Mouse (Mus musculus) gastrocnemius, postnatal 4 days (tissue): Measurements from ENCODE around the gene Sdr9c7. TPM values are rescaled to one million over a fixed set of nuclear protein-coding genes. Genes with fewer than 3 reads are reported as not detected.
A peak's percentile ranks its signal among the peaks of the same experiment; 100 is the strongest.
"Not testable (repeated sequence)": the region's sequence is repeated elsewhere in the genome, so short reads cannot be mapped to it uniquely, and the experiment has no call there.

ENCODE experiments used
- DNase-seq, 2 experiments: peaks; one replicate each; pipeline ENCODE4 v3.0.0; 2021 to 2022; ENCODE audit warnings: low spot score in 2 of 2, mixed read lengths in 2 of 2
- total RNA-seq, 2 experiments: library from RNA; stranded (reverse); gene quantifications; 2 replicates each; pipeline ENCODE4 v1.2.3; 2021

Gene Sdr9c7
- total RNA-seq, 2 experiments from 2014 or later, result not detected

DNA sequence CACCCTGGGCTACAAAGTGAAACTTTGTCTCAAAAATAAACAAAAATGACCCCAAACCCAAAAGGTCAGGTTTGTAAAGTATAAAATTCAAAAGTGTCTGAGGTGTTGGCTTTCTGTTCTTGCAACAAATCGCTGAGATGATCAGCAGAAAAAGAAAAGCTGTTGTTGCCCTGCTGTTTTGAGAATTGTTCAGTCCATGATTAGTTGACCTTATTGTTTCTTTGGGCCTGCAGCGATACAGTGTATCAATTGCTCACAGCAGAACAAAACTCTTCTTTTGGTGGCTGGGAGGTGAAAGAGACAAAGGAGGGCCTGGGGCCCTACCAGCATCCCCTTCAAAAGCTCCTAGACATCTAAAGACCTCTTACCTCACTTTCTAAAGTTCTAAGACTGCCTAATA lies 7.8 kb downstream of the Sdr9c7 start:
- DNase-seq, result no peak

DNA sequence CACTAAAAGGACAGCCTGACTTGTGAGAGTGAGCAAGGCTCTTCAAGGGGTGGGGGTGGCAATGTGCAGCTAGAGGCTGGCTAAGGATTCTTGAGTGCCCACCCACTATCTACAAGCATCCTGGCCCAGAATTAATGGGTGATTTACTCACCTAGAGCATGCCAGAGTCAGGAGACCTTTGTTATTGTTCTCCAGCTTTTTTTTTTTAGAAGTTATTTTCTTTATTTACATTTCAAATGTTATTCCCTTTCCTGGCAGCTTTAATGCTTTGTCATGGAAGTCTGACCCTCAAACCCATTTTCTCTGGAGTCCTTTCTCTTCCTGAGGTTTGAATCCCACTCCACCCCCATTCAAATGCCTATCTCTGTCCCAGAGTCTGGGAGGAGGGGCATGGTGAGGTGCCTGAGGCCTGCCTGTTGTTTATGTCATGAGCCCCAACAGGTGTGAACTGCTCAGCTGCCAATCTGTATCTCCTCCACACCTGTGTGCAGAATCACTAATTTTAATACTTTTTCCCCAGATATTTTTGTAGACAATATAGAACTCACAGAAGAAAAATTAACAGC lies 9.2 kb downstream of the Sdr9c7 start:
- DNase-seq, result no peak

DNA sequence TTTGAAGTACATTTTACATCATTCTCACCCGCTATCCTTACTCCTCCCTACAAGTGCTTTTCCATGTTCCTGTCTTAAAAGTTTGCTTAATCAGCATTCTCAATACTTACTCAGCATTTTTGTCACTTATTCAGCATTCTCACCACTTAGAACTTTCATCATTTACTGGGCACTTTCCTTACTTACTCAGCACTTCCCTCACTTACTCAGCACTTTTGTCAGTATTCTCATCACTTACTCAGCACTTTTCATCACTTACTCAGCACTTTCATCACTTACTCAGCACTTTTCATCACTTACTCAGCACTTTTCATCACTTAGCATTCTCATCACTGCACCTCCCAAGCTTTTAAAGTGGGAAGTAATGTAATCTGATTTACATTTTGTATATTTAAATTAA lies 17.3 kb downstream of the Sdr9c7 start:
- DNase-seq, result no peak

DNA sequence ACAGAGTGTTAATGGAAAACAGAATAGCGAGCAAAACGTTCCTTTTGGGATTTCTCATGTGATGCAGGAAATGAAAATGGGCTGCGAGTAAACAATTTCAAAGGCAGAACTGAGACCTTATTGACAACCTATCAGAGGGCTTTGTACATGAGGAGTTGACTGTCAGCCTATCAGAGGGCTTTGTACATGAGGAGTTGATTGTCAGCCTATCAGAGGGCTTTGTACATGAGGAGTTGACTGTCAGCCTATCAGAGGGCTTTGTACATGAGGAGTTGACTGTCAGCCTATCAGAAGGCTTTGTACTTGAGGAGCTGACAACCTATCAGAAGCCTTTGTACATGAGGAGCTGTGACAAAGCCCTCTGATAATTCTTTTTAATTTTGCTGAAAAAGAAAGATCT lies 18.9 kb downstream of the Sdr9c7 start:
- not testable (repeated sequence) for DNase-seq

DNA sequence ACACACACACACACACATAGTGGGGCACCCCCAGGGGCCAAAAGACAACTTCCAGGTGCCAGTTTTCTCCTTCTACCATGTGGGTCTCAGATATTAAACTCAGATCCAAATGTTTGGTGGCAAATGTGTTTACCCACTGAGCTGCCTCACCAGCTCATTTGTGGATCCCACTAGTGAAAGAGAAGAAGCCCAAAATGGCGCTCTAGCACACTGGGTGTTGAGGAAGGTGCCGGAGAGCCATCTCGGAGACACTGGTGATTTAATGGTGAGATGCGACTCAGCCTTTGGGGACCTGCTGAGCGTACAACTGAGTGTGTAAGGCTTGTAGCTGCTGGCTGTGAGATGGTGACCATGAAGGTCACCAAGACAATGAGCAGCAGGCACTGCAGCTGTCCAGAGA lies 19.3 kb downstream of the Sdr9c7 start:
- DNase-seq, result no peak

DNA sequence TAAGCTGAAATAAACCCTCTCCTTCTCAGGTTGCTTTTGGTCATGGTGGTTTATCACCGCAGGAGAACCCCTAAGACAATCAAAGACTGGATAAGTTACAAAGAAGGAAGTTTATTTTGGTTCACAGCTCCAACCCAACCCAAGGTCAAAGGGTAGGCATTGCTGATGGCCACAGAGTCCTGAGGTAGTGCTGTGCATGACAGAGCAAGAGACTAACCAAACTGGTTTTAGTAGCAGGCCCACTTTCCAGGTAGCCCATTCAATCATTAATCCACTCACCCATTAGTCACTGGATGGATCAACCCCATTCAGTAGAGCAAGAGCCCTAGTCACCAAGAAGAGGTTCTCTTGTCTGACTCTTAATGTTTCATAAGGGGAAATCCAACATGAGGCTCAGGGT lies 23.9 kb downstream of the Sdr9c7 start:
- DNase-seq, result no peak

DNA sequence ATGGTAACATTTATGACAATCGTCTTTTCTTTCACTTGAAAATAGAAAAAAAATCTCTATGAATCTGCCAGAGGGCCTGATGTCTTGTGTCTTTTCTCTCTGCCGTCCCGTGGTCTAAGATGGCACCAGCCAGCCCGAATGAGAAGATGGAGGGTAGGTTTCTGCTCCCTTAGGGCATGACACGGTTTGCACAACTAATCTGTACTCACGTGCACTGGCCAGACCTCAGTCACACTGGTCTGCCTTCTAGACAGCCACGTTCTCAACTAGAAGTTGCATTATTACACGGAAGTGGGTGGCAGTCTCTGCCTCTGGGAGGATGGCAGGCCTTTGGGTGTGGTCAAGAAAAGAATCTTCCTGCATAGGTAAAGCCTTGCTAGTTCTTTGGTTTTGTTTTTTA lies 24.7 kb downstream of the Sdr9c7 start:
- DNase-seq, result no peak

DNA sequence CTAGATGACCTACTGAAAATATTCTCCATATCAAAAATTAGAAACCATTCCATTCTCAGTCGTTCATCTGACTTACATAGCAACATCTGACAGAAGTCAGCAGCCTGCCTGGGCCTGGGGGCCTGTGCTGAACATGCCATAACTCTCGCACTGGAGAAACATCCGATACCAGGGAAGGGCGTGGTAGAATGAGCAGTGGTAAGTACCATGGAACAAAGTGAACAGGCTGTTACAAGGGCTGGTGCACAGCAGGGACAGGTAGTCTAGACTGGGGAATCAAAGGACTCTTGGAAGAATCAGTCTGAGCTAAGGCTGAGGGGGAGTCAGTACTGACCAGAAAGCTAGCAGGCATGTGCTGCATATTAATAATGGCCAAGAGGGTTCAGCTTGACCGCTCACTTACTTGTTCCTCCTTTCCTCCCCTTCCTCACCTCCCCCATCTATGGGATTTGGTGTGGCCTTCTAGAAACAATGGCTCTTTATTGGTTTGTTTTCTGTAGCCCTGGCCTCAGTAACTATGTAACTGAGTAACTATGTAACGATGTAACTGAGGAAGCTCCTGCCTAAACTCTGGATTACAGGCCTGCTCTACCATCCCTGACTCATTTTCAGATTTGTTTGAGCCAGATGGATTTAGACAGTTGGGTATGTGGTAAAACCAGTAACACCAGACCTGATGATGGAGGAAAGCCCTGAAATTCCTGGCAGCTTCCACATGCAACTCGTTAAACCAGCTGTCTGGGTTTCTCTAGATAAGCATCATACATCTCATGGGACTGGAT lies 26.5 kb downstream of the Sdr9c7 start:
- DNase-seq, result no peak

DNA sequence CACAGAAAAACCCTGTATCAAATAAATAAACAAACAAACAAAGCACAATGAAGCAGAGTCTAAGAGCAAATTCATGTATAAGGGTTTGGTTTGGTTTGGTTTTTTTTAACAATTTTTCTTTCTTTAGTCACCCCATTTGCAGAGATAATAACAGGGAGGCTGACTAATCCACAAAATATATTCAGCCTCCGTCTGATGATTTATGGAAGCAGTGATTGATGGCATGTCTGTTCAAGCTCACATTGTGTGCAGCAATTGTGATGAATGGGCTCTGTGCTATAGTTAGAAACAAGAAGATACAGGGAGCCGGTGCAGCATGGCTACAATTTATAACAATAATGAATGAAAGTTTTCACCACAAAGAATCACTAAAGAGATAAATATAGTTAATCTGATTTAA lies 29.4 kb downstream of the Sdr9c7 start:
- DNase-seq, result no peak

DNA sequence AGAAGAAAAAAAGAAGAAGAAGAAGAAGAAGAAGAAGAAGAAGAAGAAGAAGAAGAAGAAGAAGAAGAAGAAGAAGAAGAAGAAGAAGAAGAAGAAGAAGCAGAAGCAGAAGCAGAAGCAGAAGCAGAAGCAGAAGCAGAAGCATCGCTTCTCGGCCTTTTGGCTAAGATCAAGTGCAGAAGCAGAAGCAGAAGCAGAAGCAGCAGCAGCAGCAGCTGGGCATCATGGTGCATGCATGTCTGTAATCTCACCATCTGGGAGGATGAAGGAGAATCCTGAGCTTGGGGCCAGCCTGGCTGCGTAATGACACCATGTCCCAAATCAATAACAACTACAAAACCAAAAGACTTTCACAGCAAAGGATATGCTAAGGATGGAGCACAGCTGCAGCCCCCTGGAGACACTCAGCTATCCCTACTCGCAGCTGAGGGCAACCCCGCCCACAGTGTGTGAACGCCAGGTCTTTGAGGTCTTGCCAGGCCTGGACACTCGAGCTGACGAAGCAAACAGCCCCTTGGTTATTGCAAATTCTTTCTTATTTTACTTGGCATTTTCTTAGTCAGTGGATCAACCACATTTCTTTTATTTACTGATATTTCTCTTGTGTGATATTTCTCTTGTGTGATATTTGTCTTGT lies 34.1 kb downstream of the Sdr9c7 start:
- DNase-seq, result peak in 1 of 2 experiments; percentile 40

DNA sequence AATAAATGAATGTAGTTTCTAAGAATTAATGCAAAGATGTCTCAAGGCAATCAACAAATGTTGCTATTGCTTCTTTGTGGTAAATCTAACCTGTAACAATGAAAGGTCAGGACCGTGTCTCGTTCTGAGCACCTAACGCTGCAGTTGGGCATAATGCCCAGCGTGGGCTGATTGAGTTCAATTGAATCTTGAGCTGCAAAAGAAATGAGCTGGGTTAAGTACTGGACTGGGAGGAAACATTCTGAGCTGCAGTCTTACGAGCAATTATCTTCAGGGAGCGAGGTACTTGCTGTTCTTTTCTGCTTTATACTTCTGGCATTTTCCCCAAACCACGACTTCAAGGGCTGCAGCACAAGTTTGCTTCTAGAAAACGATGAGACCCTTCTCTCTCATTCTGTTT lies 38.0 kb downstream of the Sdr9c7 start:
- no peak for DNase-seq

DNA sequence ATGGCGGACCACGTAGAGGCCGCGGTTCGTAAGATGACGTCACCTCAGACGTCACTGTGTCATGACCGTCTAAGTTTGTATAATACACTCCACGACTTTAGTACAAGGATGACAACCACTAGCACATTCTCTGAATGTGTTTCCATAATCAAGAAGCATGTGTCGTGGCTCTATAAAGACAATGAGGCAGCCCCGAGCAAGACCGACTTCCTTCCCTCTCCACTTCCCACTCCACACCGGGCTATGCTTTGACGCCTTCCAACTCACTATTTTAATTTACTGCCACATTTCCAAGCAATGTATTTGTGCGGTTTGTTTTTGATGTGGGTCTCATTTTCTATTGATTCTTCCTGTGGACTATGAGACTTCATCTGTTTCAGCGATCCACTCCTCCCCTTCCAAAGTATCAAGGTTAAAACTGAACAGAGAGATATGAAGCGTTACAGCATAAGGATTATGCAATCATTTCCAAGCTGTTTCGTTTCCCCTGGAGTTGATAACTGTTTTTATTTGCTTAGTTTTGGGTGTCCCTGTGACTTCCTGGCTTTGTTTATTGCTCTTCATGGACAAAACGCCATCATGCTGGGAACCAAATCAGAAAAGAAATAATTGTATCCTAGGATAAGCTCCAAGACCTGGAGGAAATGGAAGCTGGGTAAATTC lies 38.6 kb downstream of the Sdr9c7 start:
- no peak for DNase-seq

DNA sequence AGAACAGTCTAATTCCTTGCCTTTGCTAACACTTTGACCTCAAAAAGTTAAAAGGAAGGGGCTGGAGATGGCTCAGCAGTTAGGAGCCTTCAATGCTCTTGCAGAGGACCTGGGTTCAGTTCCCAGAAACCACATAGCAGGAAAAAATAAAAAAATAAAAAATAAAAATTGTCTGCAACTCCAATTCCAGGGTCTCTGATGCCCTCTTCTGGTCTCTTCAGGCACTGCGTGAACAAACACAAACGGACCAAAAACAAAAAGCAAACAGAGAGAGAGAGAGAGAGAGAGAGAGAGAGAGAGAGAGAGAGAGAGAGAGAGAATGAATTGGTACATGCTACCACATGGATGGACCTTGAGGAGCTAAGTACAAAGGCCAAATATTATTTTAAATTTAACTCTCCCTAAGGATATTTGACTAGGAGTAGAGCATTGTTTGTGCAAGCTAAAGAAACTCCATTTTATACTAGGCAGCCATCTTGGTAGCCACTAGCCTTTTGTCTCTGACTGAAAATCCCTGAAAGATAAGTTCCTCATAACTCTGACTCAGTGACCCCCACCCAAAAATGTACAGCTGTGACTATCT lies 39.2 kb downstream of the Sdr9c7 start:
- peak in 1 of 2 experiments; percentile 69 for DNase-seq

DNA sequence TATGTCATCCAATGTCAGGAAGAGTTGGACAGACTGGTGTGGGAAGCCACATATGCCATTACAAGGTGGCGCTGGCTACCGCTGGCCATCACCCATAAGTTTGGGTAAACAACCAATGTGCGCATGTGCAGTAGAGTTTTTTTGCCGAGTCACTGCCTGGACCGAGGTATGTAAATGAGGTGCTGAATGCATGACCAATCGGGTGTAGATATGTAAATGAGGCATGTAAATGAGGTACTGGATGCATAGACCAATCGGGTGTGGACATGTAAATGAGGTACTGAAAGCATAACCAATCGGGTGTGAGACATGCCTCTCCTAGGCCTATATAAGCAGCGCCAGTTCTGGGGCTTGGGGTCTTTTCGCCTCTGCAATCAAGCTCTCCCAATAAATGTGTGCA lies 41.3 kb downstream of the Sdr9c7 start:
- DNase-seq, result not testable (repeated sequence)

DNA sequence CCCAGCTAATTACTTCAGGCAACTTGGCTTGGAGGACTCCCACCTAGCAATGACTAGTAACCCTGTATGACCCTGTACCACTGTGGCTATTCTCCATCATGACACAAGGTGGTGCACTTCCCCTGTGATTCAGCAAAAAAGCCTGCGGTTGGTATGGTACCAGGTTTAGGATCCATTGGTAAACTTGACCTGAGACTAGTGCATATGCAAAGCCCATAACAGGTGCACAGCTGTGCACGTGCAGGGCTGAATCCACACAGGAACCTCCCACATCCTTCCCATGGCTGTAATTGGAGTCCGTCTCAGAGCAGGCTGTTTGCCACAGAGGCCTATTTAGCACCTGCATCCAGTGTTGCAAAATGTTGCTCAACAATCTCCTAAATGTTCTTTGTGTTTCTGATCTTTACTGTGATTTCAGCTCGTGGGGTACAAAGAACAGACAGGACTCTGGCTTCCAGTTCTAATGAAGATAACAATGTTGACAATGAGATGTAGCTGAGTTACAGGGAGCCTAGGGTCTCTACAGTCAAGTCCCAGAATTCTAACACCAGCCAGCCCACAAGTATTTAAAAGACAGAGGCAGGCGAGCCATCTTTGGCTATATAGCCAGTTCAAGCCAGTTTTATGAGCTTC lies 47.2 kb downstream of the Sdr9c7 start:
- no peak for DNase-seq

DNA sequence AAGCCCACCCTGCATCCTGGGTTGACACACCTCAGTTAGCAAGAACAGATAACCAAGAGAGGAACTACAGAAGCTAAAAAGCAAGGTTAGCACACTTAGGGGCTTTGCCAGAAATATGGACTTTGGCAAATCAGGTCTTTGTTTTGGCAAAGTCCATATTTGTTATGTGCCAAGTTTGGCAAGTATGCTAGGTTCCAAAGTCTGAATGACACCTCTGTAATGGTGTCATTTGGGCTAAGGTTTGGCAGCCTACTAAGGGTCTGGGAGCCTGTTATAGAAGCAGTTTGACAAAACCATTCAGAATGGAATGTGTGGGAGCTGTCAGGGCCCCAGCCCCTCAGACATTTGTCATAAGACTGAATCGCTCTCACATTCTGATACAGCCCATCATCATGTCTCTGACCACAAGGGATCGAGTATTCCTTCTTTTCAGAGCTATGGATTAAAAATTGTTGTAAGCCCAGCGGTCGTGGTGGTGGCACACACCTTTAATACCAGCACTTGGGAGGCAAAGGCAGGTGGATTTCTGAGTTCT lies 51.3 kb downstream of the Sdr9c7 start:
- DNase-seq, result no peak

DNA sequence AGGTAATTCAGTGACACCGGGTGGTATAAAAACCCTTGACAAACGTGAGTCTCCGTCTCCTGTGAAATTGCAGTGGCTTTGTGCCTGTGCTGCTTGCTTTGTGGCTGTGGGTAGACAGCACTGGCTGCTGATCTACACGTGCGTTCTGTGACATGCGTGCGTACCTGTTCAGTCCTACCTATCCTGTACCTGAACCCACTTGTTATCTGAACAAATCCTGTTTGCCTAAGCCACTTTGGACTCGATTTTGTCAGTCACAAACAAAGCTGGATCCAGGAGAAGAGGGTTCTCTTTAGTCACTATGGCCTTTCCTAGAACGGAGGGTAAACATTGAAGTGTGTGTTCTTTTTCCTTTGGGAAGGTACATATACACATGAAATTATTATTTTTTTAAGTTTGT lies 53.1 kb downstream of the Sdr9c7 start:
- DNase-seq, result no peak

DNA sequence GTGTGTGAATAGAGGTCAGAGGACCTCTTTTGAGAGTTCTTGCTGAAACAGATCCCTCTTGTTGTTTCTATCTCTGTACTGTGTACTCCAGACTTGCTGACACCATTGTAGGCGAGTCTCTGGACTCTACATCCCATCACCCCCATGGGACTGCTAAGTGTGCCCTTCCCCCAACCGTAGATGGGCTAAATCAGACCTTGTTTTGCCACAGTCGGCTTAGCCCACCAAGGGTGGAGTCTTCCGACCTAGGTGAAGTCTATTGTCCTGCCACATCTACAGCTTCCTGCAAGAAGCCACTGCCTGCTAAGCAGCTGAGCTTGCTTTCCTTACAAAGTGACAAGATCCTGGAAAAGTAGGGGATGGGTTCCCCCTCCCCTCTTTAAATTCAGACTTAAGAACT lies 53.5 kb downstream of the Sdr9c7 start:
- DNase-seq, result no peak

DNA sequence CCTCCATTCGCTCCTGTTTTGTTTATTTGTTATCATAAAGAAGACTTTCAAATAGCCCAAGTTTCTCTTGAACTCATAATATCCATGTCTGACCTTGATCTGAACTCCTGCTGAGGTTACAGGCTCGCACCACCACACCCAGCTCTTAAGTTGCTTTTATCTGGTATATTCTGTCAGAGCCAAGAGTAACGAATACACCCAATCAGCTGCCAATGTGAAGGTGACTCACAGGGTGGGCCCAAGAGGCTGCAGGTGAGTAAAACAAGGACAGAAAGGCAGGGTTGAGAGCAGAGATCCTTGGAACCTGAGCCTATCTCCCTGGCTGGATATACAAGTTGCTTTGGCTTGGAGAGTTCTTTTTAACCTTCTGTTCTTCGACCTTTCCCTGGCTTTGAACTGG lies 56.7 kb downstream of the Sdr9c7 start:
- DNase-seq, result no peak

DNA sequence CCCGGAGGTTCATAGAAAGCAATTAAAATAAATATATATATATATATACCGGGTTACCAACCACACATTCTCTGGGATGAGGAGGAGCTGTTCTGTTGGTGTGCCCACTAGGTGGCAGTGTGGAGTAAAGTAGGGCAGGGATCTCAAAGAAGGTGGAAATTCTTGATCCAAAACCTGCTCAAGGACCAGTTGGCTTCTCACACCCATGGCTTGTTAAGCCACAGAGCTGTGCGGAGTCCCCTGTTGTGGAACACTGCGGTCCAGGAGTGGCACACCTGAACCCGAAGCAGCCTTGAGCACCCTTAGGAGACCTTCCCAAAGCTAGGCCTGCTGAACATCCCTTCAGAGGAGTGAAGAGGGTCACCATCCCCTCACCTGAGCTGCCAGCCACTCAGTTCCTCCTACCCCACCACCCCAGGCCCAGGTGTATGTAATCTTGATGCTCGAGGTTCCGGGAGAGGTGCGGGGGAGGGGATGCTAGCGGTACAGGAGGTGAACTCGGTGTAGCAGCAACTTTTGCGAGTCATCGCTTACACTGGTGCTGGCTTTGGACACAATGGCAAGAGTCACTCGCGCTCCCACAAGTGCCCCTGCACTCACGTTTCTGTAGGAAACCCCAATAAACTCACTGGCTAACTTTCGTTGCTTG lies 58.0 kb downstream of the Sdr9c7 start:
- DNase-seq, result peak; percentile 53 to 74
